Mouse (Mus musculus) midbrain, embryonic 13.5 days (tissue): ENCODE measurements at regions not wholly inside any gene's neighbourhood (a gene's known extent, or its start where the extent isn't known, plus 50 kb on each side); places are given as distances from the start of the nearest gene placed in this dataset.
A peak's percentile ranks its signal among the peaks of the same experiment; 100 is the strongest.

Experiments used
- ATAC-seq: fragments of 200-750 bp; cut with Nextera tagmentation; 2 replicates; pipeline ENCODE4 v1.8.0; 2017; ENCODE audit warnings: mild to moderate bottlenecking, moderate TSS enrichment, moderate library complexity
- H3K27ac ChIP-seq: fragments of 300-500 bp; sonication (generic); 2 replicates; pipeline ENCODE4 v1.5.1; 2015; ENCODE audit warnings: inconsistent platforms, mild to moderate bottlenecking, moderate library complexity
- H3K27me3 ChIP-seq: fragments of 300-500 bp; sonication (generic); 2 replicates; pipeline ENCODE4 v1.6.1; 2015; ENCODE audit warnings: mild to moderate bottlenecking, inconsistent platforms
- H3K36me3 ChIP-seq: fragments of 300-500 bp; sonication (generic); 2 replicates; pipeline ENCODE4 v1.6.1; 2015; ENCODE audit warnings: mild to moderate bottlenecking, inconsistent platforms
- H3K4me1 ChIP-seq: fragments of 300-500 bp; sonication (generic); replicated peaks from 2 replicates; pipeline ENCODE4 v1.6.1; 2015; ENCODE audit warnings: inconsistent platforms
- H3K4me2 ChIP-seq: fragments of 300-500 bp; sonication (generic); replicated peaks from 2 replicates; pipeline ENCODE4 v1.6.1; 2015; ENCODE audit warnings: moderate library complexity, mild to moderate bottlenecking, inconsistent platforms
- H3K4me3 ChIP-seq: fragments of 300-500 bp; sonication (generic); replicated peaks from 2 replicates; pipeline ENCODE4 v1.5.1; 2015; ENCODE audit warnings: mild to moderate bottlenecking, inconsistent platforms
- H3K9ac ChIP-seq: fragments of 300-500 bp; sonication (generic); replicated peaks from 2 replicates; pipeline ENCODE4 v1.6.1; 2015; ENCODE audit warnings: mild to moderate bottlenecking, inconsistent platforms
- H3K9me3 ChIP-seq: fragments of 300-500 bp; sonication (generic); 2 replicates; pipeline ENCODE4 v1.6.1; 2016; ENCODE audit warnings: mild to moderate bottlenecking, inconsistent platforms
- WGBS: fragments of 180-500 bp; shearing (Covaris S2); methylation state at CpG from one replicate; pipeline ENCODE4 v1.1.7; 2015; 5-methylcytosine and 5-hydroxymethylcytosine counted together

DNA sequence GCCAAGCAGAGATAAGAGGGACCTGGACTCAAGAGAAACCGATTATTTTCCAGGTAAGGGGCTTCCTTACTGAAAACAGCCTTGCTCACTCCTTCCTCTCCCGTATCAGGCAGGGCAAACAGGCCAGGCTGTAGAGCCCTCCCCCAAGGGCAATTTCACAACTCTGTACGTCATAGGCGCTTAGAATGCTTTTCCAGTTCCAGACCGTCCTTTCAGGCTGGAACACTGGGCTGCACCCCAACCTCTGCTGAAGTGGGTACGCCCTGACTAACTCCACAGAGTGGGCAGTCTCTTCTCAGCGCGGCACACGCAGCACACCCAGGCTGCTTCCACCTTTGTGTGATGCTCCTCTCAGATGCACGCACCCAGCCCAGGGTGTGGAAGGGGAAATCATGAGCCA, 186.8 kb upstream of the Klf14 start:
- no peak for ATAC-seq
- Histone ChIP-seq H3K9ac (no peak overlapping the region), H3K4me3 (no peak overlapping the region), H3K36me3 (no peaks in the 10 kb centered on the region), H3K27me3 (no peaks in the 10 kb centered on the region), H3K4me2 (no peak overlapping the region), H3K27ac (no peak overlapping the region), H3K4me1 (0 out of 2 replicates have a peak, but pooled peaks cover 2% of the 10 kb centered on the region), H3K9me3 (no peaks in the 10 kb centered on the region)
- 90% methylated on average over 10 of the region's 10 CpGs for WGBS

GRCm38 (mm10) chr6:31146779-31147178, 187.9 kb upstream of the Klf14 start:
- 47% methylated on average over 5 of the region's 5 CpGs for WGBS
- Histone ChIP-seq H3K36me3 (no peaks in the 10 kb centered on the region), H3K27me3 (no peaks in the 10 kb centered on the region), H3K4me1 (0 out of 2 replicates have a peak, but pooled peaks cover 2% of the 10 kb centered on the region), H3K27ac (no peak overlapping the region), H3K4me3 (no peak overlapping the region), H3K9me3 (no peaks in the 10 kb centered on the region), H3K4me2 (no peak overlapping the region), H3K9ac (no peak overlapping the region)
- ATAC-seq: no peak

DNA sequence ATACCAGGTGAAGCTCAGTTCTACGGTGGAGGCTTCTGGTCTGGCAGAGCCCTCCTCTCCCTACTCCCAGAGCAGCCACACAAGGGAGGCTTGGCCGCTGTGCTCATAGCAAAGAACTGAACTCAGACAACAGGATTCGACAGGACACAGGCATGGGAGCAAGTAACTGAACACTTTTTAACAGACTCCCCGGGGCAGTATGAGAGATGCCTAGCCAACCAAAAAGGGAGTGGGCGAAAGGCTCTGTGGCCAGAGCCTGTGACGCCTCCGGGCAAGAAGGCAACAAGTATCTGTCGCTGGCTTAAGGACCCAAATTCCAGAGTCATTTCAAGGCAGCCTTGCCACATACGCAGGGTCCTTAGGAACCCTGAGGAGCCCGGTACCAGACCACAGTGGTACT, 188.8 kb upstream of the Klf14 start:
- Histone ChIP-seq H3K27me3 (no peaks in the 10 kb centered on the region), H3K9ac (no peak overlapping the region), H3K4me2 (no peak overlapping the region), H3K27ac (no peak overlapping the region), H3K4me3 (no peak overlapping the region), H3K4me1 (0 out of 2 replicates have a peak, but pooled peaks cover 2% of the 10 kb centered on the region), H3K9me3 (no peaks in the 10 kb centered on the region), H3K36me3 (no peaks in the 10 kb centered on the region)
- ATAC-seq: no peak
- WGBS: 85% methylated on average over 10 of the region's 10 CpGs

GRCm38 (mm10) chr6:31148311-31148856, 189.5 kb upstream of the Klf14 start:
- ATAC-seq: no peak
- Histone ChIP-seq H3K9ac (no peak overlapping the region), H3K4me1 (0 out of 2 replicates have a peak, but pooled peaks cover 2% of the 10 kb centered on the region), H3K4me3 (no peak overlapping the region), H3K27ac (no peak overlapping the region), H3K36me3 (no peaks in the 10 kb centered on the region), H3K9me3 (no peaks in the 10 kb centered on the region), H3K27me3 (no peaks in the 10 kb centered on the region), H3K4me2 (no peak overlapping the region)
- WGBS: 68% methylated on average over 8 of the region's 8 CpGs

GRCm38 (mm10) chr6:31149164-31149563, 190.3 kb upstream of the Klf14 start:
- H3K27me3 ChIP-seq: no peaks in the 10 kb centered on the region
- no peak overlapping the region for H3K9ac ChIP-seq
- H3K36me3 ChIP-seq: no peaks in the 10 kb centered on the region
- ATAC-seq: no peak
- no peak overlapping the region for H3K4me3 ChIP-seq
- H3K27ac ChIP-seq: no peak overlapping the region
- no peak overlapping the region for H3K4me2 ChIP-seq
- H3K4me1 ChIP-seq: 0 out of 2 replicates have a peak, but pooled peaks cover 2% of the 10 kb centered on the region
- 92% methylated on average over 6 of the region's 6 CpGs for WGBS
- no peaks in the 10 kb centered on the region for H3K9me3 ChIP-seq

DNA sequence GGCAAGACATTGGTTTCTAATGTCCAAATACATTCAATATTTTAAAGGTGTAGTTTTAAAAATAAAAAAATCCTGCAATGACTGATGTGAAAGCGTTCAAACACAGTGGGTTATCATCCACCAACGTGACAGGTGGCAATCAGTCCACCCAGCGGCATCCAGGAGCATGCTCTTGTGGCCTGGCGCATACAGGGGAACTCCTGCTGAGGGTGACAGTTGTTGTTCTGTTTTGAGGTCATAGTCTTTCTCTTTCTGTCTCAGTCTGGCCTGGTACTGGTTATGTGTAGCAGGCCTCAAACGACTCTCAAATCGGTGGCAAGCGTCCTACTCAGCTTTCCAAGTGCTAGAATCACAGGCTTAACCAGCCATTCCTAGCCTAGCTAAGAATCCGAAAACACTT, 191.5 kb upstream of the Klf14 start:
- Histone ChIP-seq H3K4me2 (no peak overlapping the region), H3K36me3 (no peaks in the 10 kb centered on the region), H3K4me1 (0 out of 2 replicates have a peak, but pooled peaks cover 2% of the 10 kb centered on the region), H3K27me3 (no peaks in the 10 kb centered on the region), H3K4me3 (no peak overlapping the region), H3K27ac (no peak overlapping the region), H3K9ac (no peak overlapping the region), H3K9me3 (no peaks in the 10 kb centered on the region)
- 93% methylated on average over 8 of the region's 8 CpGs for WGBS
- ATAC-seq: no peak

DNA sequence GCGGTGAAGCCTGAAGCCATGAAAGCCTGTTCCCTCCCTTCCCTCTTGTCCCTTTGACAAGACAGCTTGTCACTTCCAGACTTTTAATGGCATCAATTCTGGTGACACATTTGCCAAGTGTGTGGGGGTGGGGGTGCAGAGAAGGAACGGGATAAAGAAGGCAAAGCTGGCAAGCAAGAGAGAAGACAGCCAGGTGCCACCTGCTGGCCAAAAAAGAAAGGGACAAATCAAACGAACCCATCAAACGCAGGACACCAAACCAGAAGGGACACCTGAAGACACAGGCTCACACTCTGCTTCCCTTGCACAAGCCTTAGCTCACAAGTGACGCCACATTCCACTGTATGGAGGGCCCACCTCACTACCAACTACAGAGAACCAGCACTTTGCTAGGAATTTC, 197.0 kb upstream of the Klf14 start:
- peaks cover 7% of the 10 kb centered on the region for H3K4me1 ChIP-seq
- no peaks in the 10 kb centered on the region for H3K9me3 ChIP-seq
- 35% methylated on average over 5 of the region's 5 CpGs for WGBS
- H3K9ac ChIP-seq: no peak overlapping the region
- H3K27me3 ChIP-seq: no peaks in the 10 kb centered on the region
- no peak; the same call in 1 of the 2 replicates for ATAC-seq
- H3K4me2 ChIP-seq: no peak overlapping the region
- H3K4me3 ChIP-seq: no peak overlapping the region
- no peaks in the 10 kb centered on the region for H3K36me3 ChIP-seq
- H3K27ac ChIP-seq: no peak overlapping the region

- H3K9ac ChIP-seq: no peak overlapping the region
- H3K9me3 ChIP-seq: no peaks in the 10 kb centered on the region
- H3K27ac ChIP-seq: no peak overlapping the region
- H3K4me3 ChIP-seq: no peak overlapping the region
- no peaks in the 10 kb centered on the region for H3K36me3 ChIP-seq
- H3K27me3 ChIP-seq: no peaks in the 10 kb centered on the region
- no peak overlapping the region for H3K4me2 ChIP-seq
- ATAC-seq: no peak
- H3K4me1 ChIP-seq: peaks cover 14% of the 10 kb centered on the region
- 92% methylated on average over 2 of the region's 2 CpGs for WGBS
Observed at GRCm38 (mm10) chr6:31156999-31157398, 198.1 kb upstream of the Klf14 start.

DNA sequence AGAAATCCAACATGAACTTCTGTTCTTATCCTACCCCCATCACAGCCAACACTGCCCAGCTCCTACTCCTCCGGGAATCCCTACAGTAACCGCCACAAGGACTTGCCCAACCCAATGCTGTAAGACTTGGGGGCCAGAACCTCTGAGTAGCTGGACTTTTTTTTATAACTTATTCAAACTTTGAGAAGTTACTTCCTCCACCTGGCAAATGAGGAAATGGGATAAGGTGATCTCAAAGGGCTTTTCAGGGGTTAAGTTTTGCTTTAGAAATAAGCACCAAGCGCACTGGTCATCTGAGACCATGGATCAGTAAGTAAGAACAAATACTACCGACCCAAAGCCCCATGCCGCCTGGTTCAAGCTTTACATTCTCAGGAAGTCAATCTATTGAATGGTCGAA, 198.6 kb upstream of the Klf14 start:
- ATAC-seq: no peak
- WGBS: 75% methylated on average over 6 of the region's 6 CpGs
- no peaks in the 10 kb centered on the region for H3K36me3 ChIP-seq

GRCm38 (mm10) chr6:31158648-31159047, 199.8 kb upstream of the Klf14 start:
- no peaks in the 10 kb centered on the region for H3K36me3 ChIP-seq
- WGBS: 66% methylated on average over 7 of the region's 7 CpGs
- no peak overlapping the region for H3K27ac ChIP-seq
- ATAC-seq: peak; percentile 66; the same call in 1 of the 2 replicates
- H3K9me3 ChIP-seq: no peaks in the 10 kb centered on the region
- no peaks in the 10 kb centered on the region for H3K27me3 ChIP-seq
- H3K4me1 ChIP-seq: peaks cover 14% of the 10 kb centered on the region
- H3K9ac ChIP-seq: no peak overlapping the region
- no peak overlapping the region for H3K4me3 ChIP-seq
- no peak overlapping the region for H3K4me2 ChIP-seq

More for the DNA sequence above, 198.6 kb upstream of the Klf14 start:
- Histone ChIP-seq H3K4me3 (no peak overlapping the region), H3K27me3 (no peaks in the 10 kb centered on the region), H3K4me2 (no peak overlapping the region), H3K9ac (no peak overlapping the region), H3K9me3 (no peaks in the 10 kb centered on the region), H3K4me1 (peaks cover 14% of the 10 kb centered on the region), H3K27ac (no peak overlapping the region)

DNA sequence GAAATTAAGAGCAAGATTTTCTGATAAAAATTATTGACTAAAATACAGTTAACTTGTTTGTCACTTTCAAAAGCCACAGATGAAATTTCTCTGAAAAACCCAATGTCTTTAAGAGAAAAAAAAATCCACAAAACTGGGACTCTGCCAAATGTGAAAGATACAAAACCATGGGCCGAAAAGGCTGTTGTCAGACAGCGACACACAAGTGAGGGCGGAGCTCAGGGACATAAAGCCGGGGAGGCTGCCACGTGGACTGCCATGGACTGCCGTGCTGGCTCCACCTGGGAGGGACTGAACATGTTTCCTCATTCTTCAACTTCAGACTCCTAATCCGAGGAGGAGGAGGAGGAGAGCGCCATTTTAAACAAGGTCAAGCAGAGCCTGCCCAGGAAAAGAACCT, 200.4 kb upstream of the Klf14 start:
- Histone ChIP-seq H3K36me3 (no peaks in the 10 kb centered on the region), H3K4me2 (no peak overlapping the region), H3K9me3 (no peaks in the 10 kb centered on the region), H3K4me3 (no peak overlapping the region), H3K9ac (0 out of 2 replicates have a peak overlapping the region, but pooled peaks have one; percentile 14), H3K27me3 (no peaks in the 10 kb centered on the region), H3K27ac (no peak overlapping the region), H3K4me1 (peaks cover 14% of the 10 kb centered on the region)
- no peak for ATAC-seq
- WGBS: 49% methylated on average over 8 of the region's 8 CpGs

DNA sequence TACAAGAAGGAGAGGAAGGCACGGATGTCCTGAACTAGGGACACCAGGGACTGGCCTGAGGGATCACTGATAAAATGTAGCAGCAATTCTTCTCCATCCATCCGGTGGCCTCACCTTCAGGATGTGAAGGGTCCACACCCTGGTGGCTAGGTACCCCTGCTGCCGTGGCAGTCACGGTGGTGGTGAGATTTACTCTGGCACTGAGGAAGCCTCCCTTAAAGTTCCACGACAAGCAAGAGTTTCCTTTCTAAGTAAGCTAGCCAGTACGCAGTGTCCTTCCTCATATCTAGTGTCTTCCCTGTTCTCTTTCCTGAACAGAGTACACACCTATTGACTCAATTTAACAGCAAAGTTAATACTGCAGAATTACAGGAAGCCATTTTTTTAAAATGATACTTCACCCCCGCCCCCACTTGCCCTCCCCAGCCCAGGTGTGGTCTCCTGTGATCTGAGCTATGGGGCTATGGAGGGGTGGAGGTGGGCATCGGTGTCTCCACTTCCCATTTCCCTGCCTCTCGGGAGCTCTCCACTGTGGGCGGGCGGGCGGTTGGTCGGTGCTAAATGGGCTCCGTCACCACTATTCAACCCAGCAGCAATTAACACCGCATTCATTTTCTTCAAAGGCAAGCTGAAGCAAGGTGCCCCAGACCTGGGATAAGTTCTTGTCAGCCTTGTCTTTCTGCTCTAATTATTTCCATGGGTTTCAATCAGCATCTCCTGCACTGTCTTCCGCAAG, 201.2 kb upstream of the Klf14 start:
- H3K27ac ChIP-seq: no peak overlapping the region
- H3K9ac ChIP-seq: no peak overlapping the region
- 82% methylated on average over 16 of the region's 16 CpGs for WGBS
- H3K4me2 ChIP-seq: no peak overlapping the region
- H3K4me3 ChIP-seq: no peak overlapping the region
- H3K4me1 ChIP-seq: peaks cover 14% of the 10 kb centered on the region
- H3K9me3 ChIP-seq: no peaks in the 10 kb centered on the region
- ATAC-seq: peak; percentile 34; the same call in 1 of the 2 replicates
- H3K36me3 ChIP-seq: no peaks in the 10 kb centered on the region
- H3K27me3 ChIP-seq: no peaks in the 10 kb centered on the region
